Mouse (Mus musculus) forebrain, postnatal 0 days (tissue): ENCODE data around the gene Pik3cb. TPM values are rescaled to one million over a fixed set of nuclear protein-coding genes. Genes with fewer than 3 reads are reported as not detected.

Experiments used
- ATAC-seq: fragments of 200-750 bp; cut with Nextera tagmentation; 2 replicates; pipeline ENCODE4 v1.8.0; 2017; ENCODE audit warnings: mild to moderate bottlenecking, moderate library complexity
- DNase-seq: peaks from one replicate; pipeline ENCODE4 v3.0.0-alpha.2; 2015
- H3K27ac ChIP-seq: fragments of 300-500 bp; sonication (generic); 2 replicates; pipeline ENCODE4 v1.5.1; 2014; ENCODE audit warnings: low read depth, mild to moderate bottlenecking, antibody characterized with exemption, low read length, moderate library complexity, mixed read lengths
- H3K27me3 ChIP-seq: fragments of 300-500 bp; sonication (generic); 2 replicates; pipeline ENCODE4 v1.6.1; 2014; ENCODE audit warnings: mild to moderate bottlenecking, low read length, mixed read lengths; ENCODE audit not compliant: insufficient read depth
- H3K36me3 ChIP-seq: fragments of 300-500 bp; sonication (generic); 2 replicates; pipeline ENCODE4 v1.6.1; 2014; ENCODE audit warnings: mild to moderate bottlenecking, moderate library complexity; ENCODE audit not compliant: insufficient read depth
- H3K4me1 ChIP-seq: fragments of 300-500 bp; sonication (generic); 2 replicates; pipeline ENCODE4 v1.6.1; 2014; ENCODE audit warnings: antibody characterized with exemption; ENCODE audit not compliant: insufficient read depth
- H3K4me2 ChIP-seq: fragments of 300-500 bp; sonication (generic); 2 replicates; pipeline ENCODE4 v1.6.1; 2014; ENCODE audit warnings: low read depth, mild to moderate bottlenecking, moderate library complexity
- H3K4me3 ChIP-seq: fragments of 300-500 bp; sonication (generic); 2 replicates; pipeline ENCODE4 v1.5.1; 2014; ENCODE audit warnings: low read depth, low read length, mixed read lengths
- H3K9ac ChIP-seq: fragments of 300-500 bp; sonication (generic); 2 replicates; pipeline ENCODE4 v1.6.1; 2014; ENCODE audit warnings: mild to moderate bottlenecking
- H3K9me3 ChIP-seq: fragments of 300-500 bp; sonication (generic); 2 replicates; pipeline ENCODE4 v1.6.1; 2016; ENCODE audit warnings: low read length
- CTCF ChIP-seq: sonication (generic); IDR thresholded peaks from 2 replicates; pipeline ENCODE4 v1.5.1; 2016; ENCODE audit warnings: antibody characterized with exemption, control low read depth, low read depth
- WGBS: fragments of 180-500 bp; shearing (Covaris S2); extraction: QIAGEN DNeasy Blood & Tissue Kit; methylation state at CpG from one replicate; pipeline ENCODE4 v1.1.7; 2014; 5-methylcytosine and 5-hydroxymethylcytosine counted together
- polyA plus RNA-seq: library from polyadenylated mRNA; unstranded; fragments of >200 nt; fragmentation: Nextera tagmentation; extraction: Ambion mirVana; gene quantifications from 2 replicates; pipeline ENCODE4 v1.2.1, GENCODE M21; 2015
- total RNA-seq: library from RNA; depleted of rRNA; stranded (reverse); fragments of >200 nt; gene quantifications from 2 replicates; pipeline ENCODE4 v1.2.3, GENCODE M21; 2014

The Pik3cb gene
- total and polyA plus RNA-seq, 2 experiments from 2014 or later = 2.2 to 5.7 TPM

GRCm38 (mm10) chr9:99162839-99163238 is 22.4 kb upstream of the Pik3cb start:
- TF ChIP-seq CTCF = no peak
- H3K27ac ChIP-seq = no peak overlapping the region
- no peaks in the 10 kb centered on the region for H3K36me3 ChIP-seq
- H3K4me1 ChIP-seq = no peaks in the 10 kb centered on the region
- no peak overlapping the region for H3K4me3 ChIP-seq
- DNase-seq (no peak), ATAC-seq (no peak)
- 90% methylated on average over 2 of the region's 2 CpGs for WGBS
- no peaks in the 10 kb centered on the region for H3K9me3 ChIP-seq
- no peak overlapping the region for H3K4me2 ChIP-seq
- H3K27me3 ChIP-seq = no peaks in the 10 kb centered on the region
- no peak overlapping the region for H3K9ac ChIP-seq

DNA sequence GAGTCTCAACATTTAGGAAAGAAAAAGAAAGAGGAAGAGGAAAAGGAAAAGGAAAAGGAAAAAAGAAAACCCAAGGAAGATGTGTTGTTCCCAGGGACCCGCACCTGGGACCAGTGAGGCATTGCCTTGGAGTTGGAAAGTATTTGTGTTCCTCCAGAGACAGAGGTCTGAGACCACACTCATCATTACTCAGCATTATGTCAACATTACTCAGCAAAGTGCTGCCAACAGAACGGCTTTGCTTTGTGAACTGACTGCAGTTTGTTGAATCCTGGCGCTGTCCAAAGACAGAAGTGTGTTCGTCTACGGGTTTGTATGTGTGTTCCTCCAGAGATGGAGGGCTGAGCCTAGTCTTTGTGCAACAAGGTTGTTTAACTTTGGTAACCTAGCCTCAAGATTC is 20.4 kb upstream of the Pik3cb start:
- Histone ChIP-seq H3K4me3 (no peak overlapping the region), H3K27me3 (no peaks in the 10 kb centered on the region), H3K36me3 (no peaks in the 10 kb centered on the region), H3K27ac (no peak overlapping the region), H3K4me1 (no peaks in the 10 kb centered on the region), H3K9ac (no peak overlapping the region), H3K9me3 (no peaks in the 10 kb centered on the region), H3K4me2 (no peak overlapping the region)
- ATAC-seq (no peak), DNase-seq (no peak)
- WGBS = 92% methylated on average over 5 of the region's 5 CpGs
- TF ChIP-seq CTCF = no peak

GRCm38 (mm10) chr9:99159932-99160331 is 19.5 kb upstream of the Pik3cb start:
- no peak overlapping the region for H3K4me3 ChIP-seq
- no peaks in the 10 kb centered on the region for H3K9me3 ChIP-seq
- no peaks in the 10 kb centered on the region for H3K27me3 ChIP-seq
- no peak overlapping the region for H3K9ac ChIP-seq
- no peaks in the 10 kb centered on the region for H3K36me3 ChIP-seq
- WGBS = 89% methylated on average over 5 of the region's 5 CpGs
- H3K4me2 ChIP-seq = no peak overlapping the region
- no peak for DNase-seq
- no peak overlapping the region for H3K27ac ChIP-seq
- no peak for TF ChIP-seq CTCF
- H3K4me1 ChIP-seq = no peaks in the 10 kb centered on the region
- no peak for ATAC-seq

- Histone ChIP-seq H3K4me3 (no peak overlapping the region), H3K36me3 (no peaks in the 10 kb centered on the region), H3K9me3 (no peaks in the 10 kb centered on the region), H3K9ac (no peak overlapping the region), H3K27me3 (no peaks in the 10 kb centered on the region), H3K4me2 (no peak overlapping the region), H3K27ac (no peak overlapping the region), H3K4me1 (no peaks in the 10 kb centered on the region)
- no peak for DNase-seq
- TF ChIP-seq CTCF = no peak
- 90% methylated on average over 6 of the region's 6 CpGs for WGBS
- ATAC-seq = no peak
Measured at GRCm38 (mm10) chr9:99158708-99159107, 18.3 kb upstream of the Pik3cb start.

GRCm38 (mm10) chr9:99158203-99158632 is 17.8 kb upstream of the Pik3cb start:
- Histone ChIP-seq H3K27me3 (no peaks in the 10 kb centered on the region), H3K4me2 (no peak overlapping the region), H3K36me3 (no peaks in the 10 kb centered on the region), H3K4me1 (no peaks in the 10 kb centered on the region), H3K4me3 (no peak overlapping the region), H3K27ac (no peak overlapping the region), H3K9me3 (no peaks in the 10 kb centered on the region), H3K9ac (no peak overlapping the region)
- TF ChIP-seq CTCF = no peak
- 77% methylated on average over 7 of the region's 7 CpGs for WGBS
- no peak for DNase-seq
- no peak for ATAC-seq

DNA sequence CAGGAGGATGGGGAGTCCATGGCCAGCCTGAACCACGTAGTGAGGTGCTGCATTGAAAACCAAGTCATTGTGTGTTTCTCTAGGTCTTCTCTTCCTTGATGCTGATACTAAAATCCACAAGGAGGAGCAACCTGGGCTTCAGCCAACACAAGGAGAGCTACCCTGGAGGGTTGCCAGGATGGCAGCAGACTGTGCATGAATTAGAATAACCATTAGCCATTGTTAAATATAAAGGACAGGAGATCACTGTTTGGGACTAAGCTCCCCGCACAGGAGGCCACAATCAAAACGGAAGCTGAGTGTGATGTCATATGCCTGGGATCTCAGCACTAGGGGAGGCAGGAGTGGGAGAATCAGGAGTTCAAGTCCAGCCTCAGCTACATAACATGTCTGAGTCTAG is 13.2 kb upstream of the Pik3cb start:
- H3K4me3 ChIP-seq = no peak overlapping the region
- no peak; the same call in 1 of the 2 replicates for TF ChIP-seq CTCF
- 9% methylated on average over 3 of the region's 3 CpGs for WGBS
- no peak; the same call in 1 of the 2 replicates for ATAC-seq
- no peaks in the 10 kb centered on the region for H3K9me3 ChIP-seq
- no peaks in the 10 kb centered on the region for H3K27me3 ChIP-seq
- no peaks in the 10 kb centered on the region for H3K4me1 ChIP-seq
- peak; percentile 66 for DNase-seq
- H3K9ac ChIP-seq = no peak overlapping the region
- no peak overlapping the region for H3K4me2 ChIP-seq
- peak overlapping the region; percentile 50; the same call in 1 of the 2 replicates for H3K27ac ChIP-seq
- H3K36me3 ChIP-seq = no peaks in the 10 kb centered on the region

- Histone ChIP-seq H3K4me1 (no peaks in the 10 kb centered on the region), H3K9ac (no peak overlapping the region), H3K27me3 (no peaks in the 10 kb centered on the region), H3K4me3 (no peak overlapping the region), H3K36me3 (no peaks in the 10 kb centered on the region), H3K9me3 (no peaks in the 10 kb centered on the region), H3K27ac (peak overlapping the region; percentile 50; the same call in 1 of the 2 replicates), H3K4me2 (no peak overlapping the region)
- ATAC-seq (peak; percentile 51; the same call in 1 of the 2 replicates), DNase-seq (no peak)
- TF ChIP-seq CTCF = no peak
- WGBS = 29% methylated on average over 9 of the region's 9 CpGs
Measured at GRCm38 (mm10) chr9:99152699-99153490, 12.5 kb upstream of the Pik3cb start.
